Mouse (Mus musculus): Measurements from ENCODE around the gene Olfr498.

Gene Olfr498

GRCm38 (mm10) chr7:108465026-108465425 lies at the start of gene Olfr498:
Gene Olfr498, plus strand, starts transcription at chr7:108465326.
- no peak for DNase-seq (ENCODE audit: low spot score)

GRCm38 (mm10) chr7:108420121-108420520 lies 45.0 kb upstream of the Olfr498 start, which contains the start of gene Olfr497:
Gene Olfr497, plus strand, starts transcription at chr7:108420421.
- no peak for DNase-seq (ENCODE audit: low spot score)

All from urinary bladder, postnatal 25 days (tissue).